Mouse (Mus musculus) heart, embryonic 11.5 days (tissue): Measurements from ENCODE around the gene Myo16. TPM values are rescaled to one million over a fixed set of nuclear protein-coding genes. Genes with fewer than 3 reads are reported as not detected.

Source experiments
- ATAC-seq: fragments of 200-750 bp; cut with Nextera tagmentation; replicated peaks from 2 replicates; pipeline ENCODE4 v1.8.0; 2017; ENCODE audit warnings: moderate library complexity; ENCODE audit not compliant: insufficient number of reproducible peaks, low FRiP score, low TSS enrichment
- H3K27ac ChIP-seq: fragments of 300-500 bp; sonication (generic); 2 replicates; pipeline ENCODE4 v1.5.1; 2014; ENCODE audit warnings: mild to moderate bottlenecking, low read depth, low read length
- H3K27me3 ChIP-seq: fragments of 300-500 bp; sonication (generic); 2 replicates; pipeline ENCODE4 v1.6.1; 2014; ENCODE audit warnings: mild to moderate bottlenecking, low read length, mixed read lengths; ENCODE audit not compliant: control insufficient read depth, insufficient read depth
- H3K36me3 ChIP-seq: fragments of 300-500 bp; sonication (generic); 2 replicates; pipeline ENCODE4 v1.6.1; 2014; ENCODE audit warnings: mild to moderate bottlenecking, low read length, moderate library complexity, mixed read lengths; ENCODE audit not compliant: control insufficient read depth, insufficient read depth
- H3K4me1 ChIP-seq: fragments of 300-500 bp; sonication (generic); 2 replicates; pipeline ENCODE4 v1.6.1; 2014; ENCODE audit warnings: low read length; ENCODE audit not compliant: control insufficient read depth, insufficient read depth
- H3K4me2 ChIP-seq: fragments of 300-500 bp; sonication (generic); 2 replicates; pipeline ENCODE4 v1.6.1; 2014; ENCODE audit warnings: mild to moderate bottlenecking, moderate library complexity
- H3K4me3 ChIP-seq: fragments of 300-500 bp; sonication (generic); 2 replicates; pipeline ENCODE4 v1.5.1; 2014; ENCODE audit warnings: low read depth, low read length
- H3K9ac ChIP-seq: fragments of 300-500 bp; sonication (generic); 2 replicates; pipeline ENCODE4 v1.6.1; 2014; ENCODE audit warnings: mild to moderate bottlenecking, low read depth, low read length, moderate library complexity
- H3K9me3 ChIP-seq: fragments of 300-500 bp; sonication (generic); replicated peaks from 2 replicates; pipeline ENCODE4 v1.6.1; 2016; ENCODE audit warnings: low read length; ENCODE audit not compliant: control insufficient read depth
- WGBS: fragments of 180-500 bp; shearing (Covaris S2); extraction: QIAGEN DNeasy Blood & Tissue Kit; methylation state at CpG from one replicate; pipeline ENCODE4 v1.1.7; 2014; ENCODE audit not compliant: insufficient replicate concordance; 5-methylcytosine and 5-hydroxymethylcytosine counted together
- polyA plus RNA-seq: library from polyadenylated mRNA; unstranded; fragments of >200 nt; fragmentation: Nextera tagmentation; extraction: Ambion mirVana; gene quantifications from 2 replicates; pipeline ENCODE4 v1.2.1, GENCODE M21; 2014

Gene Myo16
- polyA plus RNA-seq, 1 experiment from 2014 or later: 2.5 TPM

DNA sequence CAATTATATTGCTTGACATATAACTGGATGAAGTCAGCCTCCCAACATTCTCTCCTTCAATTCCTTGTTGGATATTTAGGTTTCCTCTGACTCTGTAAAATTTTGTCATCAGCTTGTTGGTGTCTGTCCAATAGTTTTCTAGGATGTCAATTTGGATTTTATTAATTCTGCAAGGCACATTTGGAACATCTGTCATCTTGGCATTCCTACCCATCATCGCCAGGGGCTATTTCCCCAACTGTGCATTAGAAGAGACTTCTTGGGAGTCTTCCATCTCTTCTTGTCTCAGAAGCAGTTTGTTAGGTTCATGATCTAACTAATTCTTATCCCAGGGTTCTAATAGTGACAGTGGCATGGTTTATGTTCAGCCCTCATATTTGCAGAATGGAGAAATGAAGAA is 196.7 kb downstream of the Myo16 start:
- Histone ChIP-seq H3K27me3 (no peaks in the 10 kb centered on the region), H3K4me1 (no peaks in the 10 kb centered on the region), H3K4me2 (no peak overlapping the region), H3K9ac (no peak overlapping the region), H3K4me3 (no peak overlapping the region), H3K36me3 (no peaks in the 10 kb centered on the region), H3K9me3 (no peaks in the 10 kb centered on the region), H3K27ac (no peak overlapping the region)
- WGBS: 71% methylated on average over 1 of the region's 1 CpGs
- no peak for ATAC-seq

DNA sequence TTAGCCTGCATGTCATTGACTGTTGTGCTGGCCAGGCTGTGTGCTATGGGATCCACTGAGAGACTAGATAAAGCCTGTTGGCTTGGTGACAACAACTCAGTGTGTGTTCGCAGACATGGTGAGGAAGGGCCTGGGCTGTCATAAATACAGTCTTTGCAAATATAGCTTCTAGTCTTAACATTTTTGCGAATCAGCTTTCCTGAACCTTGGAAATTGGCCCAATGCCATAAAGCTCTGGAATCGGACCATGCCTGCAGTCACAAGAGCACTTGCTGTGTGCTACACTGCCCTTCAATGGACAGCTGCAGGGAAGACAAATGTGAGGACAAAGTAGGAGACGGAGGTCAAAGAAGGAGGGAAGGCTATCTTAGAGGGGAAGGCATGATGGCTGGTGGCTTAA is 205.0 kb downstream of the Myo16 start:
- Histone ChIP-seq H3K4me3 (no peak overlapping the region), H3K27me3 (no peaks in the 10 kb centered on the region), H3K9me3 (peaks cover 4% of the 10 kb centered on the region; the same call in 1 of the 2 replicates), H3K36me3 (no peaks in the 10 kb centered on the region), H3K27ac (no peak overlapping the region), H3K4me2 (no peak overlapping the region), H3K9ac (no peak overlapping the region), H3K4me1 (no peaks in the 10 kb centered on the region)
- 77% methylated on average over 4 of the region's 4 CpGs for WGBS
- no peak for ATAC-seq

DNA sequence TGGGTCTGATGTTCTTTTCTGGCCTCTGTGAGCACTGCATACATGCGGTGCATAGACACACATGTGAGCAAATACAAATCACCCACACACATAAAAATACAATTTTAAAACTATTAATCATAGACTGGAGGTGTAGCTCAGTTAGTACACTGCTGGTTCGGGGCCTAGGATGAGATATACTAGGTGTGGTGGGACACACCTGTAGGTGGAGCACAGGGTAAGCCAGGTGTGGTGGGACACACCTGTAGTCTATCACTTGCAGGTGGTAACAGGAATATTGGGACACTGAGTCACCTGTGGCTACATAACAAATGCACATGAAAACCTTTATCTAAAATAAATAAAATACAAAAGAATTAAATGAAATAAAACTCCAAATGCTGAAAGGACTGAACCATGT is 209.2 kb downstream of the Myo16 start:
- H3K27me3 ChIP-seq: no peaks in the 10 kb centered on the region
- no peak overlapping the region for H3K27ac ChIP-seq
- peaks cover 4% of the 10 kb centered on the region; the same call in 1 of the 2 replicates for H3K9me3 ChIP-seq
- peaks cover 5% of the 10 kb centered on the region; the same call in 1 of the 2 replicates for H3K4me1 ChIP-seq
- WGBS: 83% methylated on average over 2 of the region's 2 CpGs
- no peaks in the 10 kb centered on the region for H3K36me3 ChIP-seq
- no peak for ATAC-seq
- no peak overlapping the region for H3K4me3 ChIP-seq
- H3K9ac ChIP-seq: no peak overlapping the region
- H3K4me2 ChIP-seq: no peak overlapping the region

DNA sequence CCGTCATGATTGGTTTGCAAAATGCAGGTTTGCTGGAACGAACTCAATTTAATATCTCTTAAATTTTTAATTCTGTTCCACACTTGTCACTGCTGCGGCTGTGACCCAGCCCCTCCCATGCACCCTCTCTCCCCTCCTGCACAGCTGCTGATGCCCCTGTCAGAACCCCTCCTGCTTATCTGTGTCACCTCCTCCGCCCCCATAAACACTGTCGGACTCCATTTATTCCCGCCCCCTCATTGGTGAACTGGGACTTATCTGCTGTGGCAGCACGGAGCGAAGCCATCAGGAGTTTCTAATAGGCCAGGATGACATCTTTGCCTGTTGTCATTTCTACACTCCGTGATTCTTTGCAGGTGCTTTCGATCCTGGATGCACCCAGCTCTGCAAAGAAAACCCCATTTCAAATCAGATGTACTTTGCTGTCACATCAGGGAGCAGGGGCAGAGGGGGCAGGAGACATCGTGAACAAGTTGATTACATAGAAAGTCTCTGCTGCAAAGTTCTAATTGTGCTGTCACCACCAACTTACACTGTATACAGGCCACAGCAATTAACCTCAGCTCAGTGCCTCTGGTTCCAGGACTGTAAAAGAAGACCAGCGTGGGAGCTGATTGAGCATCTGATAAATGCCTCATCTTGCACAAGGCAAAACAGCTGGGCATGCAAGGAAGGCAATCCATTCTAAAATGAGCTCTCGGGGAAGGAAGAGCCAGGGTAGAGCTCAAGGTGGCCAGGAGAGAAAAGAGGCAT is 210.1 kb downstream of the Myo16 start:
- H3K4me1 ChIP-seq: peaks cover 5% of the 10 kb centered on the region; the same call in 1 of the 2 replicates
- H3K36me3 ChIP-seq: no peaks in the 10 kb centered on the region
- H3K27me3 ChIP-seq: no peaks in the 10 kb centered on the region
- ATAC-seq: no peak; the same call in 1 of the 2 replicates
- H3K4me3 ChIP-seq: 0 out of 2 replicates have a peak overlapping the region, but pooled peaks have one; percentile 12
- H3K9ac ChIP-seq: no peak overlapping the region
- WGBS: 29% methylated on average over 13 of the region's 13 CpGs
- H3K9me3 ChIP-seq: no peaks in the 10 kb centered on the region
- H3K27ac ChIP-seq: no peak overlapping the region
- peak overlapping the region; percentile 52 for H3K4me2 ChIP-seq

DNA sequence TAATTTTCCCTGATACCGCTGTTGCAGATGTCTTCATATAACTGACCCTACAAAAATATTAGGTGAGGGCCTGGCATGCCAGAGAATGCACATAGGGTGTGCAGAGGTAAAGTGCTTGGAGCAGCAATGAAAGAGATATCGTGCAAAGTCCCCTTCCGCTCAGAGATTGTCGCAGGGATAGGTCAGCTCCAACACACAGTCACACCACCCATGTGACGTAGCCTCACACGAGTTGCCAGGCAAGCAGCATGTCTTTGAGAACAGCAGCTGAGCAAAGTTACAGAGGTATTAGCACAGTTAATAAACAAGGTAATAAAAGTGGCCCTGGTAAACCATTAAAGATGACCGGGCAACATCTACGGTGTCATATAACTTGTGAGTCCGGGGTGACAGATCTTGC is 212.4 kb downstream of the Myo16 start:
- Histone ChIP-seq H3K4me3 (no peak overlapping the region), H3K27ac (no peak overlapping the region), H3K4me1 (peaks cover 5% of the 10 kb centered on the region; the same call in 1 of the 2 replicates), H3K27me3 (no peaks in the 10 kb centered on the region), H3K36me3 (no peaks in the 10 kb centered on the region), H3K9me3 (no peaks in the 10 kb centered on the region), H3K4me2 (no peak overlapping the region), H3K9ac (no peak overlapping the region)
- WGBS: 89% methylated on average over 9 of the region's 9 CpGs
- no peak for ATAC-seq

DNA sequence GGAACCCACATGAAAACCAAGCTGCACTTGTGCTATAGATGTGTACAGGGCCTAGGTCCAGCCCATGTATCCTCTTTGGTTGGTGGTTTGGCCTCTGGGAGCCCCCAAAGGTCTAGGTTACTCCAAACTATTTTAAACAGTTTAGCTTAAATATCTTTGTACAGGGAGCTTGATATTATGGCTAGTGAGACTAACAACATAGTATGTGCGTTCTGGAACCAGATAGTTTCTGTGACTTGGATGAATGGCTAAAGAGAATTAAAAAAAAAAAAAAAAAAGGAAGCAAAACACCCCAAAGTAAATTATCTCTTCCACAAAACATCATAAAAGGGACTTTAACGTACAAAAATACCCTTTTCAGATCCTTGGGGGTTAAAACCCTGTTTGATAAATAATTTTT is 218.9 kb downstream of the Myo16 start:
- H3K4me3 ChIP-seq: no peak overlapping the region
- no peak for ATAC-seq
- 86% methylated on average over 2 of the region's 2 CpGs for WGBS
- H3K27ac ChIP-seq: no peak overlapping the region
- no peaks in the 10 kb centered on the region for H3K9me3 ChIP-seq
- no peaks in the 10 kb centered on the region for H3K36me3 ChIP-seq
- H3K9ac ChIP-seq: no peak overlapping the region
- no peaks in the 10 kb centered on the region for H3K4me1 ChIP-seq
- no peaks in the 10 kb centered on the region for H3K27me3 ChIP-seq
- H3K4me2 ChIP-seq: no peak overlapping the region

DNA sequence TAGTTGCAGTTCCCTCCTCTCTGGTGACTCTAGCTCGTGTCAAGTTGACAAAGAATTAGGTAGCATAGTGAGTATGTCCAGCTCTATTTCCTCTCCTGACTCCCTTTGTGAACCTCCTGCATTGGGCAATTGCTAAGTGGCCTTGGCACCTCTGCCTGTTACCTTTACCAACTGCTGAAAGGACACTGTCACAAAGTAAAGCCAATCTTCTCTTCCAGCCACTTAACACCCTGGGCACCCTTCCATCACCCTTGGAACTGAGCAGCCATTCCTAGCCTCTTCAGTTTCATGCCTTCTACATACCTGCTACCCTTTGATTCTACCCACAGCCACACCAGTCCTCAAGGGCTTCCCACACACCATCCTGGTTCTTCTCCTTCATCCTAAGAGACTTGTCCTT is 233.4 kb downstream of the Myo16 start:
- Histone ChIP-seq H3K27me3 (no peaks in the 10 kb centered on the region), H3K9ac (no peak overlapping the region), H3K4me1 (0 out of 2 replicates have a peak, but pooled peaks cover 4% of the 10 kb centered on the region), H3K36me3 (no peaks in the 10 kb centered on the region), H3K9me3 (no peaks in the 10 kb centered on the region), H3K27ac (no peak overlapping the region), H3K4me3 (no peak overlapping the region), H3K4me2 (no peak overlapping the region)
- WGBS: 65% methylated on average over 1 of the region's 1 CpGs
- no peak for ATAC-seq

DNA sequence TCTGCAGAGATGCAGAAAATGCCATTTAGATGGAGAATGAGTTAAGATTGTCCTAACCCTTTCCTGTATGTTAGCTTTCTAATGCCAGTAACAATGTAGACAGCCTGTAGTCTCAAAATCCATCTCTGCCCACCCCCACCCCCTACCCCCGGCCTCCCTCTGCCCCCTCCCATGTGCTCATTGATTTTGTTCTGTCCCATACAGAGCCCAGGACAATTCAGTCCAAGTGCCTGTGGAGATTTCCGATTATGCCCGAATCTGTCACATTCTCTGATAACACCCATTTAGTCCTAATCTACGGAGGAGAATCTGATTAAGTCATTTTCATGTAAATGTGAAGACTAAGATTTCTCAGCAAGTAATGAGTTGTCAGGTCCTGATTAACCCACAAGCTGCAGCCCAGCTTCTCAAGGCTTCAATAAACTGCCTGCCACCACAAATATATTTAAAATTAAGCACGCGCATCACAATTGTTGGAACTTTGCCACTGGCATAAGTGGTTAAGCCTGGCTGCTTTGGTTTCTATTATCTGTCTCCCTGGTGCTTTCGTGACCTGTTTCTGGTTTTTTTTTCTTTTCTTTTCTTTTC is 237.5 kb downstream of the Myo16 start:
- no peaks in the 10 kb centered on the region for H3K9me3 ChIP-seq
- H3K27ac ChIP-seq: no peak overlapping the region
- H3K4me1 ChIP-seq: 0 out of 2 replicates have a peak, but pooled peaks cover 4% of the 10 kb centered on the region
- no peaks in the 10 kb centered on the region for H3K36me3 ChIP-seq
- no peak overlapping the region for H3K4me2 ChIP-seq
- H3K9ac ChIP-seq: no peak overlapping the region
- no peaks in the 10 kb centered on the region for H3K27me3 ChIP-seq
- no peak for ATAC-seq
- WGBS: 78% methylated on average over 7 of the region's 7 CpGs
- no peak overlapping the region for H3K4me3 ChIP-seq
